Mouse (Mus musculus): ENCODE measurements around the gene Htr6.

DNA sequence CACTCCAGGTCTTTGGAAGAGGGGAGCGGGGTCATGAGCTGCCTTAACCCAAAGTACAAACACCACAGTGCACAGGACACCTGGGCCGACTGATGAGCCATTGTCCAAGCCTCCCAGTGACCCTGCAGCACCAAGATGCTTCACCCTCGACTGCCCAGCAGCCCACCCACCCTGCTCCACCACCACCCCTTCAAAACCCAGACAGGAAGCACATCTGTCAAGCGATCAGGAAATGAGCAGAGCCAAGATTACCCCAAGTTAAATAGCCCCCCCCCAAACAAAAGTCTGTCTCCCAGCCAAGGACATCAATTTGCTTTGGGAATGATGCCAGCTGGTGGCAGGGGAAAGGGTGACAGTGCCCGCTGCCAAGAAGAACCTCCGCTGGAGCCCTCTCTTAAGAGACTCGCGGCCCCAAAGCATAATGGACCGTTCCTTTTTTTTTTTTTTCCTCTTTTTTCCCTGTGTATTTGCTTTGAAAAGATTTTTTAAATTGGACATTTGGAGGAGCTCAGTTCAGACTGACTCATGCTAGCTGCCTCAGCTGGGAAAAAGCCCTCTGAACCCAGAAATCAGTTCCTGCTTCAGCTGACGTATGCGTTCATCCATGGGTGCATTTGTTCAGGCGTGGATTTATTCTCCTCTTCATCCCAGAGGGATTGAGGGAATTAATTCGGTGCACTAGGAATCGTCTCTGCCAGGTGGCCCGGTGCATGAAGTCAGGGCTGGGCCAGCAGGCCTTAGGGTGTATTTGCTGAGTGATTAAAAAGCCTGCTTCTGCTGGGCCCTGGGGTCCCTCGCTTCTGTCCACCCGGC, 37.4 kb downstream of the Htr6 start:
- TF ChIP-seq GATA1 (IDR thresholded peaks at IDR 0.05; ENCODE audit: borderline replicate concordance, low read length) (no peak), FLI1 (IDR thresholded peaks at IDR 0.05; ENCODE audit: low read length) (no peak)

Data from megakaryocyte, embryonic 14.5 days (primary cell).